Mouse (Mus musculus): ENCODE results near the gene Adrm1.

The Adrm1 gene

GRCm38 (mm10) chr2:180184752-180185109, 13.4 kb downstream of the Adrm1 start:
- DNase-seq (ENCODE audit: low read depth): peak; percentile 68

- no peak for DNase-seq (ENCODE audit: low read depth)
These were observed 14.4 kb downstream of the Adrm1 start for GRCm38 (mm10) chr2:180185686-180186085.

GRCm38 (mm10) chr2:180187362-180187761, 16.1 kb downstream of the Adrm1 start:
- DNase-seq (ENCODE audit: low read depth): no peak

GRCm38 (mm10) chr2:180196610-180197322, 25.5 kb downstream of the Adrm1 start:
- no peak for DNase-seq (ENCODE audit: low read depth)

- no peak for DNase-seq (ENCODE audit: low read depth)
These were observed 26.2 kb downstream of the Adrm1 start for GRCm38 (mm10) chr2:180197323-180198037.

GRCm38 (mm10) chr2:180198782-180199181, 27.5 kb downstream of the Adrm1 start:
- no peak for DNase-seq (ENCODE audit: low read depth)

- no peak for DNase-seq (ENCODE audit: low read depth)
These were observed 29.4 kb downstream of the Adrm1 start for GRCm38 (mm10) chr2:180200681-180201080.

GRCm38 (mm10) chr2:180201303-180201702, 30.0 kb downstream of the Adrm1 start:
- no peak for DNase-seq (ENCODE audit: low read depth)

GRCm38 (mm10) chr2:180202263-180202662, 31.0 kb downstream of the Adrm1 start:
- no peak for DNase-seq (ENCODE audit: low read depth)

- DNase-seq (ENCODE audit: low read depth): no peak
These were observed 31.5 kb downstream of the Adrm1 start for GRCm38 (mm10) chr2:180202805-180203204.

- DNase-seq (ENCODE audit: low read depth): no peak
These were observed 33.2 kb downstream of the Adrm1 start for GRCm38 (mm10) chr2:180204501-180204900.

GRCm38 (mm10) chr2:180205083-180205955, 34.0 kb downstream of the Adrm1 start:
- DNase-seq (ENCODE audit: low read depth): no peak

GRCm38 (mm10) chr2:180205956-180206280, 34.6 kb downstream of the Adrm1 start:
- DNase-seq (ENCODE audit: low read depth): no peak

- no peak for DNase-seq (ENCODE audit: low read depth)
These were observed 36.6 kb downstream of the Adrm1 start for GRCm38 (mm10) chr2:180207840-180208239.

- DNase-seq (ENCODE audit: low read depth): no peak
These were observed 37.7 kb downstream of the Adrm1 start for GRCm38 (mm10) chr2:180208976-180209375.

- DNase-seq (ENCODE audit: low read depth): no peak
These were observed 41.0 kb downstream of the Adrm1 start for GRCm38 (mm10) chr2:180212255-180212654.

GRCm38 (mm10) chr2:180214352-180214978, 43.2 kb downstream of the Adrm1 start:
- DNase-seq (ENCODE audit: low read depth): peak; percentile 46

GRCm38 (mm10) chr2:180215011-180215461, 43.8 kb downstream of the Adrm1 start:
- peak; percentile 40 for DNase-seq (ENCODE audit: low read depth)

GRCm38 (mm10) chr2:180215951-180216350, 44.7 kb downstream of the Adrm1 start:
- DNase-seq (ENCODE audit: low read depth): no peak

- DNase-seq (ENCODE audit: low read depth): no peak
These were observed 45.6 kb downstream of the Adrm1 start for GRCm38 (mm10) chr2:180216921-180217320.

GRCm38 (mm10) chr2:180217587-180217986, 46.3 kb downstream of the Adrm1 start:
- DNase-seq (ENCODE audit: low read depth): no peak

- DNase-seq (ENCODE audit: low read depth): no peak
These were observed 47.0 kb downstream of the Adrm1 start for GRCm38 (mm10) chr2:180218241-180218640.
